In genomic region chr16:93462286-93462610, GRCm38 (mm10) we compare ENCODE assay signal across 17 mouse cellular contexts.
DNase-seq lines count a peak whose midpoint lies in the region; ATAC-seq and TF ChIP-seq lines count a peak whose summit lies in the region.
"Had no signal": no experiment of that assay in that cellular context is flagged by ENCODE, and none has a peak within 500 bp of the region (broad histone marks: within the 10 kb centered on the region; RNA-seq: fewer than 3 reads in every experiment).

No protein-coding gene starts in this region.

- WGBS in heart, embryonic 16.5 days, result 27% methylated on average over 8 of the region's 8 CpGs
- WGBS in lung, embryonic 16.5 days, result 21% methylated on average over 8 of the region's 8 CpGs
- WGBS in embryonic facial prominence, embryonic 11.5 days, result 37% methylated on average over 8 of the region's 8 CpGs
- 13% methylated on average over 8 of the region's 8 CpGs for WGBS in limb, embryonic 14.5 days

- H3K4me1 ChIP-seq in heart, embryonic 16.5 days (ENCODE audit: control insufficient read depth, insufficient read depth, low read length), result peaks cover 13% of the 10 kb centered on the region
- H3K4me1 ChIP-seq in lung, embryonic 16.5 days (replicated peaks; ENCODE audit: control insufficient read depth, insufficient read depth, low read length), result peaks cover 25% of the 10 kb centered on the region
- H3K4me1 ChIP-seq in embryonic facial prominence, embryonic 11.5 days (ENCODE audit: control insufficient read depth, insufficient read depth, low read length), result no peaks in the 10 kb centered on the region
- H3K4me1 ChIP-seq in limb, embryonic 14.5 days (ENCODE audit: control insufficient read depth, insufficient read depth, low read length), result peaks cover 26% of the 10 kb centered on the region

- no peak for DNase-seq in heart, postnatal 14 days
- no peak for DNase-seq in lung, adult 18-20 months
- peak; percentile 48 for DNase-seq in embryonic facial prominence, embryonic 11.5 days (ENCODE audit: low spot score)
- DNase-seq in limb, embryonic 14.5 days (ENCODE audit: low spot score), result peak; percentile 44
- DNase-seq in cerebellum, postnatal 4 days (ENCODE audit: low spot score in 2 of 2), result no peak
- DNase-seq: cerebellum, adult 9-11 months; forebrain, postnatal 0 days; kidney, adult 18-20 months; kidney, postnatal 4 days; lung, adult 2 months; right cerebral cortex, postnatal 25 days; thymus, postnatal 25 days had no signal

- no peak overlapping the region for H3K27ac ChIP-seq in heart, embryonic 16.5 days (ENCODE audit: low read length)
- H3K27ac ChIP-seq in lung, embryonic 16.5 days (ENCODE audit: low read length), result peak overlapping the region; percentile 46; the same call in 1 of the 2 replicates
- no peak overlapping the region for H3K27ac ChIP-seq in embryonic facial prominence, embryonic 11.5 days (replicated peaks; ENCODE audit: low read depth, low read length)
- no peak overlapping the region for H3K27ac ChIP-seq in limb, embryonic 14.5 days (replicated peaks; ENCODE audit: low read depth, low read length)
- H3K27ac ChIP-seq: hindbrain, embryonic 15.5 days; limb, embryonic 15.5 days; neural tube, embryonic 12.5 days had no signal

- TF ChIP-seq POLR2A in limb, embryonic 14.5 days (IDR thresholded peaks at IDR 0.05; ENCODE audit: borderline replicate concordance, extremely low read depth, insufficient read depth, insufficient read length), result no peak

- ATAC-seq in heart, embryonic 16.5 days (replicated peaks; ENCODE audit: extremely low read depth, insufficient read depth, low FRiP score), result no peak
- no peak; the same call in 1 of the 2 replicates for ATAC-seq in lung, embryonic 16.5 days (ENCODE audit: low read depth)
- no peak for ATAC-seq in embryonic facial prominence, embryonic 11.5 days (replicated peaks; ENCODE audit: insufficient number of reproducible peaks, low FRiP score, low TSS enrichment, low read depth)
- ATAC-seq in limb, embryonic 14.5 days (ENCODE audit: low FRiP score, low read depth), result no peak
- ATAC-seq: forebrain, postnatal 0 days had no signal

- H3K9ac ChIP-seq in heart, embryonic 16.5 days (ENCODE audit: low read length), result no peak overlapping the region
- no peak overlapping the region; the same call in 1 of the 2 replicates for H3K9ac ChIP-seq in lung, embryonic 16.5 days (ENCODE audit: low read length)
- H3K9ac ChIP-seq in embryonic facial prominence, embryonic 11.5 days (replicated peaks; ENCODE audit: low read length), result no peak overlapping the region
- H3K9ac ChIP-seq in limb, embryonic 14.5 days (ENCODE audit: low read depth, low read length, severe bottlenecking), result no peak overlapping the region
- H3K9ac ChIP-seq: forebrain, postnatal 0 days; hindbrain, embryonic 15.5 days; limb, embryonic 15.5 days; neural tube, embryonic 12.5 days had no signal

- H3K36me3 ChIP-seq in heart, embryonic 16.5 days (ENCODE audit: control insufficient read depth, insufficient read depth), result no peaks in the 10 kb centered on the region
- H3K36me3 ChIP-seq in lung, embryonic 16.5 days (ENCODE audit: control insufficient read depth, insufficient read depth, low read length), result no peaks in the 10 kb centered on the region
- H3K36me3 ChIP-seq in embryonic facial prominence, embryonic 11.5 days (replicated peaks; ENCODE audit: control insufficient read depth, insufficient read depth, low read depth, low read length), result no peaks in the 10 kb centered on the region
- H3K36me3 ChIP-seq in limb, embryonic 14.5 days (ENCODE audit: control insufficient read depth, insufficient read depth, low read length), result no peaks in the 10 kb centered on the region
- H3K36me3 ChIP-seq: hindbrain, embryonic 15.5 days; limb, embryonic 15.5 days; neural tube, embryonic 12.5 days had no signal

- no peak overlapping the region for H3K4me3 ChIP-seq in heart, embryonic 16.5 days (ENCODE audit: low read length)
- H3K4me3 ChIP-seq in lung, embryonic 16.5 days (ENCODE audit: low read length), result no peak overlapping the region
- no peak overlapping the region for H3K4me3 ChIP-seq in embryonic facial prominence, embryonic 11.5 days (ENCODE audit: low read depth, low read length)
- H3K4me3 ChIP-seq in limb, embryonic 14.5 days (replicated peaks; ENCODE audit: low read length), result no peak overlapping the region
- H3K4me3 ChIP-seq: hindbrain, embryonic 15.5 days; limb, embryonic 15.5 days; neural tube, embryonic 12.5 days had no signal

- H3K9me3 ChIP-seq in heart, embryonic 16.5 days (replicated peaks; ENCODE audit: control insufficient read depth, low read length), result no peaks in the 10 kb centered on the region
- no peaks in the 10 kb centered on the region for H3K9me3 ChIP-seq in lung, embryonic 16.5 days (ENCODE audit: control insufficient read depth, low read length)
- no peaks in the 10 kb centered on the region for H3K9me3 ChIP-seq in embryonic facial prominence, embryonic 11.5 days (replicated peaks; ENCODE audit: control insufficient read depth, low read length)
- no peaks in the 10 kb centered on the region for H3K9me3 ChIP-seq in limb, embryonic 14.5 days (ENCODE audit: control insufficient read depth, low read length)
- H3K9me3 ChIP-seq: hindbrain, embryonic 15.5 days; limb, embryonic 15.5 days; neural tube, embryonic 12.5 days had no signal

- H3K27me3 ChIP-seq in heart, embryonic 16.5 days (ENCODE audit: control insufficient read depth, insufficient read depth, low read length), result peaks cover 2% of the 10 kb centered on the region; the same call in 1 of the 2 replicates
- H3K27me3 ChIP-seq in lung, embryonic 16.5 days (ENCODE audit: control insufficient read depth, insufficient read depth, low read depth, low read length), result no peaks in the 10 kb centered on the region
- H3K27me3 ChIP-seq in embryonic facial prominence, embryonic 11.5 days (ENCODE audit: control insufficient read depth, insufficient read depth, low read length), result no peaks in the 10 kb centered on the region
- H3K27me3 ChIP-seq in limb, embryonic 14.5 days (ENCODE audit: control insufficient read depth, insufficient read depth, low read length), result no peaks in the 10 kb centered on the region
- H3K27me3 ChIP-seq: hindbrain, embryonic 15.5 days; limb, embryonic 15.5 days; neural tube, embryonic 12.5 days had no signal

- H3K4me2 ChIP-seq in heart, embryonic 16.5 days (ENCODE audit: low read depth, low read length), result peak overlapping the region; percentile 6
- peak overlapping the region; percentile 40 for H3K4me2 ChIP-seq in lung, embryonic 16.5 days (ENCODE audit: low read depth, low read length)
- no peak overlapping the region for H3K4me2 ChIP-seq in embryonic facial prominence, embryonic 11.5 days (ENCODE audit: low read depth, low read length)
- H3K4me2 ChIP-seq in limb, embryonic 14.5 days (replicated peaks; ENCODE audit: low read depth, low read length, severe bottlenecking), result no peak overlapping the region
- H3K4me2 ChIP-seq: hindbrain, embryonic 15.5 days; limb, embryonic 15.5 days; neural tube, embryonic 12.5 days had no signal

- intact Hi-C loops in heart, postnatal 14 days (cut with DNase I), result no loop called here

Comparison
In these comparisons a context has a peak if more than half of its experiments do, and no peak if none do; other contexts are left out.
1. H3K4me2 ChIP-seq: peak in heart, embryonic 16.5 days (single experiment) and lung, embryonic 16.5 days (single experiment); none in embryonic facial prominence, embryonic 11.5 days (single experiment) and limb, embryonic 14.5 days (single experiment).
2. DNase-seq: peak in embryonic facial prominence, embryonic 11.5 days (single experiment) and limb, embryonic 14.5 days (single experiment); none in heart, postnatal 14 days (0 of 2), lung, adult 18-20 months (0 of 2) and cerebellum, postnatal 4 days (0 of 2).